Mouse (Mus musculus) adrenal gland, adult 2 months (tissue): ENCODE results near the gene Mycl. TPM values are rescaled to one million over a fixed set of nuclear protein-coding genes. Genes with fewer than 3 reads are reported as not detected.
A peak's percentile ranks its signal among the peaks of the same experiment; 100 is the strongest.

Source experiments
- DNase-seq: peaks from one replicate; pipeline ENCODE4 v3.0.0; 2021
- polyA plus RNA-seq: library from polyadenylated mRNA; depleted of rRNA; stranded (reverse); fragments of >200 nt; gene quantifications from 2 replicates; pipeline ENCODE4 v1.2.3, GENCODE M21; 2012; rRNA removed
- total RNA-seq, 2 experiments: library from RNA; stranded (reverse); gene quantifications; 2 replicates each; pipeline ENCODE4 v1.2.3; 2021

The Mycl gene
- total and polyA plus RNA-seq, 3 experiments = 0.54 to 2.6 (median 1.6) TPM

GRCm38 (mm10) chr4:123016451-123016957 lies 21.1 kb downstream of the Mycl start, which contains the start of gene Trit1:
Gene Trit1, plus strand, starts transcription at chr4:123016597.
- peak; percentile 96 for DNase-seq

GRCm38 (mm10) chr4:123021591-123021990 lies 26.1 kb downstream of the Mycl start:
- no peak for DNase-seq

GRCm38 (mm10) chr4:123022896-123023295 lies 27.4 kb downstream of the Mycl start:
- DNase-seq = no peak

GRCm38 (mm10) chr4:123025418-123025817 lies 30.0 kb downstream of the Mycl start:
- DNase-seq = no peak

GRCm38 (mm10) chr4:123026161-123026560 lies 30.7 kb downstream of the Mycl start:
- no peak for DNase-seq

- DNase-seq = no peak
Observed at GRCm38 (mm10) chr4:123026597-123026996, 31.1 kb downstream of the Mycl start.

- DNase-seq = no peak
Observed at GRCm38 (mm10) chr4:123034841-123035240, 39.4 kb downstream of the Mycl start.

GRCm38 (mm10) chr4:123035636-123036035 lies 40.2 kb downstream of the Mycl start:
- no peak for DNase-seq

GRCm38 (mm10) chr4:123036710-123037109 lies 41.3 kb downstream of the Mycl start:
- no peak for DNase-seq

- no peak for DNase-seq
Observed at GRCm38 (mm10) chr4:123041131-123041530, 45.7 kb downstream of the Mycl start.

GRCm38 (mm10) chr4:123043858-123044257 lies 48.4 kb downstream of the Mycl start:
- DNase-seq = no peak

GRCm38 (mm10) chr4:123044842-123045241 lies 49.4 kb downstream of the Mycl start:
- peak; percentile 25 for DNase-seq

- DNase-seq = no peak
Observed at GRCm38 (mm10) chr4:123046300-123046699, 50.8 kb downstream of the Mycl start.

GRCm38 (mm10) chr4:123050681-123051211 lies 55.3 kb downstream of the Mycl start:
- DNase-seq = peak; percentile 90

Other genes with a start within 250 kb of the Mycl start
- gene Ppt1, start 159.4 kb upstream of the Mycl start, total RNA-seq = 10 to 100 TPM; 69.3 to 86.3 TPM
- gene Ppt1, start 159.4 kb upstream of the Mycl start, polyA plus RNA-seq = 14.2 and 17.9 TPM in 2 replicates
- 100 to 1,000 TPM; 140 to 168 TPM for gene Cap1, start 109.6 kb upstream of the Mycl start, total RNA-seq
- gene Cap1, start 109.6 kb upstream of the Mycl start, polyA plus RNA-seq = 28.0 and 30.0 TPM in 2 replicates
- 10 to 100 TPM in 1 of 2 experiments, 1 to 10 TPM in 1; 3.7 to 28.5 TPM for gene Mfsd2a, start 34.5 kb upstream of the Mycl start, total RNA-seq
- 0.46 and 0.62 TPM in 2 replicates for gene Mfsd2a, start 34.5 kb upstream of the Mycl start, polyA plus RNA-seq
- 10 to 100 TPM; 17.0 to 21.8 TPM for gene Trit1, start 20.9 kb downstream of the Mycl start, total RNA-seq
- 3.4 and 4.3 TPM in 2 replicates for gene Trit1, start 20.9 kb downstream of the Mycl start, polyA plus RNA-seq
- gene Bmp8b, start 109.5 kb downstream of the Mycl start, total RNA-seq = not detected
- gene Bmp8b, start 109.5 kb downstream of the Mycl start, polyA plus RNA-seq = 0.03 and 0.17 TPM in 2 replicates
- gene Oxct2b, start 120.6 kb downstream of the Mycl start, total RNA-seq = not detected
- not detected in 2 replicates for gene Oxct2b, start 120.6 kb downstream of the Mycl start, polyA plus RNA-seq
- gene Ppie, start 144.3 kb downstream of the Mycl start, total RNA-seq = 10 to 100 TPM; 42.4 to 59.1 TPM
- 9.1 and 10.5 TPM in 2 replicates for gene Ppie, start 144.3 kb downstream of the Mycl start, polyA plus RNA-seq
- gene Hpcal4, start 187.6 kb downstream of the Mycl start, total RNA-seq = 1 to 10 TPM; 3.1 to 5.4 TPM
- gene Hpcal4, start 187.6 kb downstream of the Mycl start, polyA plus RNA-seq = 3.1 and 4.9 TPM in 2 replicates
- 10 to 100 TPM; 38.8 to 82.5 TPM for gene Nt5c1a, start 205.9 kb downstream of the Mycl start, total RNA-seq
- gene Nt5c1a, start 205.9 kb downstream of the Mycl start, polyA plus RNA-seq = 21.3 and 23.3 TPM in 2 replicates
- gene Heyl, start 237.9 kb downstream of the Mycl start, total RNA-seq = 10 to 100 TPM in 1 of 2 experiments, 1 to 10 TPM in 1; 4.3 to 11.5 TPM
- 4.5 and 5.9 TPM in 2 replicates for gene Heyl, start 237.9 kb downstream of the Mycl start, polyA plus RNA-seq